Mouse (Mus musculus): ENCODE data around the gene Rfc3. TPM values are rescaled to one million over a fixed set of nuclear protein-coding genes. Genes with fewer than 3 reads are reported as not detected.
"Not testable (repeated sequence)": the region's sequence is repeated elsewhere in the genome, so short reads cannot be mapped to it uniquely, and the experiment has no call there.

Rfc3 gene
- total RNA-seq (2021): 1 to 10 TPM; 6.4 to 8.5 TPM

DNA sequence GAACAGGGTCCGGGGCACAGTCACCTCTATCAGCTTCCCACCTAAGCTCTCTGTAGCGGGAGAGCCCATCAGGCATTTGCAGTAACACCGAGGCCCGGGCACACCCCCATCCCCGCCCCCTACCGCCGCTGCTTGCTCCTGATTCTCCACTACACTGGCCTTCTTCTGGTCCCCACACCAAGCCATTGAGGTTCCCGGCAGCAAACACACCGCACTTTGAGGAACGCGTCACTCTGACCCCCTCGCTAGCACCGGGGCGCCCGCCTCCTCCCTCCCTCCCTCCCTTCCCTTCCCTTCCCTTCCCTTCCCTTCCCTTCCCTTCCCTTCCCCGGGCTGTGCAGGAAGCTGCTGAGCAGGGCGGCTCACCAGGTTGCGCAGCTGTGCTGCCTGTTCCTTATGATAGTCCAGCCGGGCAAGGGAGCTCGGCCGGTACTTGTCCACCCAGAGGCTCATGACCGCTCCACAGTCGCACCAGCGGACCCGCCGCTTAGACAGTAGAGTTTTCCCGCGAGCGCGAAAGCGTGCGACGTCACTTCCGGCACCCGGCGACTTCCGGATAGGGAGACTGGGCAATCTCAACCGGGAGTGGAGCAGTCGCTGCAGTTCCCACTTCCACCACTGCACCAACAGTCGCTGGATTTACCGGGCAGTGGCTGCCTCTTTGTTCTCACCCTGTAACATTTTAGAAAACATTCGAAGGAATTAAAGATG is at the start of gene Rfc3:
Rfc3 (minus strand) TSS at position 543 of the 711 bp plus-strand sequence.
- intact Hi-C loops (cut with DNase I): loop anchor here (5.0 kb wide), 2 partner anchors 284 to 979 kb away; partner anchors contain the start of gene Pds5b
- DNase-seq (ENCODE audit: low spot score in 2 of 2): peak; percentile 94 to 95

DNA sequence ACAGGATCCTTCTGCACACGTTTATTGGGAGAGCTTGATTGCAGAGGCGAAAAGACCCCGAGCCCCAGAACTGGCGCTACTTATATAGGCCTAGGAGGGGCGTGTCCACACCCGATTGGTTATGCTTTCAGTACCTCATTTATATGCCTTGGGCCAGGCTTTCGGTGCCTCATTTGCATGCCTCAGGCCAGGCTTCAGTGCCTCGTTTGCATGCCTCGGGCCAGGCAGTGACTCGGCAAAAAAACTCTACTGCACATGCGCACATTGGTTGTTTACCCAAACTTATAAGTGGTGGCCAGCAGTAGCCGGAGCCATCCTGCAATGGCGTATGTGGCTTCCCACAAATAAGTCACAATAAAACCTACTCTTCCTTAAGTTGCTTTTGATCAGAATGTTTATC is 42.6 kb upstream of the Rfc3 start:
- intact Hi-C loops (cut with DNase I); DNase-seq (ENCODE audit: low spot score in 2 of 2): not testable (repeated sequence)

DNA sequence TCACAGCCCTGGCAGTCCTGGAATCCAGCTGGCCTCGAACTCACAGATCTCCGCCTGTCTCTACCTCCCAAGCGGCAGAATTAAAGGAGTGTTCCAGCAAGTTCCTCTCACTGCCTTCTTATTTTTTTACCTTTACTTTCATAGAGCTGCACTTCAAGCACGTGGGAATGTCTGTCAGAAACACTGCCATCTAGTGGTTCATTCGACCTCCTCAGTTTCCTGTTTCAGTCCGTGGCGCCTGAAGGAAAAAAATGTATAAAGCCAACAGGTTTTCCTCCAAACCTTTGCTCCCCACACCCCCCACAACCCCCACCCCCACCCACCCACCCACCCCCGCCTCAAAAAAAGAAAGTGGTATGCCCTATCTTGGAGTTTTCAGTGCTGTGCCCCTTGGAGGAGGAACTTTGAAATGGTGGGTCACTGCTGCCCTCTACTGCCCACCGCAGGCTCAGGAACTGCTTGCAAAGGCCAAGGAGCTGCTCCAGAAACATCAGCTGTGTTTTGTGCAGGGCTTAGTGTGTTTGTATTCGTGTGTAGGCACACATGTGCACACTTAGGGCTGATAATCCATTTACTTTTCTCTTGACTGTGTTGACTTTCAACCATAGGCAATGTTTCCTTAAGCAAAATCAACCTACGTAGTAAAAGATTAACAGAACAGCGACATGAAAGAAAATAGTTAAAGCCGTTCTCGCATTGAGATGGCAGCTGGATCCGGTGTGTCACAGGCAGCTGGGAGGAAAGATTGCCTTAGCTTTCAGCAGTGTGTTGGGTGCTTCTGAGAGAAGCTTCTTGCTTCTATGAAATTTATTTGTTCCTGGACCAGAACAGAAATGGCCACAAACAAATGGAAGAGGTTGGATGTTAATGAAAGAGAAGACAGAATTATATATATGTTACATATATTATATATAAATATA is 35.8 kb upstream of the Rfc3 start:
- intact Hi-C loops (cut with DNase I): no loop called here
- peak; percentile 73 to 78 for DNase-seq (ENCODE audit: low spot score in 2 of 2)

- intact Hi-C loops (cut with DNase I): no loop called here
- no peak for DNase-seq (ENCODE audit: low spot score in 2 of 2)
Measured at GRCm38 (mm10) chr5:151662207-151662606, 11.2 kb upstream of the Rfc3 start.

- intact Hi-C loops (cut with DNase I): loop anchor here (5.0 kb wide), 2 partner anchors 284 to 979 kb away; partner anchors contain the start of gene Pds5b
- DNase-seq (ENCODE audit: low spot score in 2 of 2): no peak
Measured at GRCm38 (mm10) chr5:151651411-151651784, 356 bp upstream of the Rfc3 start.

DNA sequence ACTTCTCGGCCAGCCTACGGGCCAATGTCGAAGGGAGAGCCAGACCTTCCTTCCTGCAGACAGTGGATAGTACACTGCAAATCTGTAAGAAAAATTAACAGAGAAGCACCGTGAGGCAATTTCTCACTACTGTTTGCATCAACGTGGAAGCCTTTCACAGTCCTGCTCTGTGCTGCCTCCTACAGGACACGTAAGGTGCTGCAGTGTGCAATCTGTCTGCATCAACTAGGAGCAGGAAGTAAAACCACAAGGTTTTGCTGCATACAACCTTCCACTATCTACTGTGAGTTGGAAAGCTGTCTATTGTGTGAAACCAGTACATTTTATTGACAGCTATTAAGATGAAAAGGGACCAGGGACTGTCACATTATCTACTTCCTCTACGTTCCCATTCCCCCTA is 6.2 kb downstream of the Rfc3 start:
- no peak for DNase-seq (ENCODE audit: low spot score in 2 of 2)
- intact Hi-C loops (cut with DNase I): no loop called here

DNA sequence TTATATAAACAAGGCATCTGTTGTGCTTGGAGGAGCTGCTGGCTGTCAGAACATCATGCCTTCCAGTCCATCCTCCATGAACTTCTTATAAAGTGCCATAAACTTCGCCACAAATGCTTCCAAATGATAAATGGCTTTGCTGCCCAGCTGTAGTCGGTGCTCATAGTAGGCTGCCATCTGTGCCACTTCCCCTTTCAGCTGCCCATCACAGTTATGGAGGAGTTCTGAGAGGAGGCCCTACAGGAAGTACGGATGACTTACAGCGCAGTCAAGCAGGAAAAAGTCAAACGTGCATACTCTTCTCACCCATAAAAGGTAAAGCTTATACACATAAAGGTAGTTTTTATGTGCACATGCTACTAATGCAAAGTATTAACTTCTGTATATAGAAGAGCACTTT is 8.2 kb downstream of the Rfc3 start:
- intact Hi-C loops (cut with DNase I): no loop called here
- DNase-seq (ENCODE audit: low spot score in 2 of 2): no peak

DNA sequence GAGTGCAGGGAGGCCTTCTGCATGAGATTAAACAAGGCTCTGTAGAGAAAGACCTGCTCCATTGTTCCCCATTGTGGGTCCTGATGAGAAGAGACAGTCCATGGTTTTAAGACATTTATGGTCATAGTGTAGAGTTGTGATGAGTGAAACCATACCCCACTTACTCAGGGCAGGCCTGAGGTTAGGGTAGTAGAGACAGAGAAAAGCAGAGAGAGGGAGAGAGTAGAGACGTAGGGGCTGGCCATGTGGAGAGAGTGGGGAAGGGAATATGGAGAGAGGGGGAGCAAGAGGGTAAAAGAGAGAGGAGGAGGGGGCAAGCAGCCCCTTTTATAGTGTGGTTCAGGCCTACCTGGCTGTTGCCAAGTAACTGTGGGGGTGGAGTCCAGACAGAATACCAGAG is 8.9 kb downstream of the Rfc3 start:
- DNase-seq (ENCODE audit: low spot score in 2 of 2): no peak
- intact Hi-C loops (cut with DNase I): no loop called here

GRCm38 (mm10) chr5:151605921-151606320 is 45.1 kb downstream of the Rfc3 start, which contains the start of gene Vmn2r18:
Vmn2r18 (minus strand) TSS chr5:151606021.
- intact Hi-C loops (cut with DNase I): no loop called here
- no peak for DNase-seq (ENCODE audit: low spot score in 2 of 2)

GRCm38 (mm10) chr5:151601696-151602095 is 49.3 kb downstream of the Rfc3 start:
- intact Hi-C loops (cut with DNase I): no loop called here
- no peak for DNase-seq (ENCODE audit: low spot score in 2 of 2)

Other genes starting within 250 kb of the Rfc3 start
- gene Gm42906, start 223.1 kb downstream of the Rfc3 start, total RNA-seq (2021): not detected
- not detected for gene Vmn2r18, start 45.2 kb downstream of the Rfc3 start, total RNA-seq (2021)

All from left cerebral cortex, postnatal 25 days (tissue).